Mouse (Mus musculus) neural tube, embryonic 14.5 days (tissue): ENCODE measurements at regions not wholly inside any gene's neighbourhood (a gene's known extent, or its start where the extent isn't known, plus 50 kb on each side); places are given as distances from the start of the nearest gene placed in this dataset. TPM values are rescaled to one million over a fixed set of nuclear protein-coding genes. Genes with fewer than 3 reads are reported as not detected.

Experiments
- ATAC-seq: fragments of 200-750 bp; cut with Nextera tagmentation; 2 replicates; pipeline ENCODE4 v1.8.0; 2017; ENCODE audit warnings: low read depth, mild to moderate bottlenecking, moderate TSS enrichment, moderate library complexity
- H3K27ac ChIP-seq: fragments of 300-500 bp; sonication (generic); 2 replicates; pipeline ENCODE4 v1.5.1; 2014; ENCODE audit warnings: low read depth, mild to moderate bottlenecking, control low read depth, low read length, moderate library complexity, mixed read lengths
- H3K27me3 ChIP-seq: fragments of 300-500 bp; sonication (generic); 2 replicates; pipeline ENCODE4 v1.6.1; 2014; ENCODE audit warnings: low read length; ENCODE audit not compliant: control insufficient read depth, insufficient read depth
- H3K36me3 ChIP-seq: fragments of 300-500 bp; sonication (generic); 2 replicates; pipeline ENCODE4 v1.6.1; 2014; ENCODE audit warnings: low read length, mixed read lengths; ENCODE audit not compliant: control insufficient read depth, insufficient read depth
- H3K4me1 ChIP-seq: fragments of 300-500 bp; sonication (generic); 2 replicates; pipeline ENCODE4 v1.6.1; 2014; ENCODE audit warnings: low read length; ENCODE audit not compliant: control insufficient read depth, insufficient read depth
- H3K4me2 ChIP-seq: fragments of 300-500 bp; sonication (generic); 2 replicates; pipeline ENCODE4 v1.6.1; 2014; ENCODE audit warnings: mild to moderate bottlenecking, low read depth, low read length, control low read depth
- H3K4me3 ChIP-seq: fragments of 300-500 bp; sonication (generic); 2 replicates; pipeline ENCODE4 v1.5.1; 2014; ENCODE audit warnings: low read depth, low read length, control low read depth, mixed read lengths
- H3K9ac ChIP-seq: fragments of 300-500 bp; sonication (generic); replicated peaks from 2 replicates; pipeline ENCODE4 v1.6.1; 2014; ENCODE audit warnings: low read depth, mild to moderate bottlenecking, control low read depth, low read length, mixed read lengths
- H3K9me3 ChIP-seq: fragments of 300-500 bp; sonication (generic); 2 replicates; pipeline ENCODE4 v1.6.1; 2016; ENCODE audit warnings: low read length; ENCODE audit not compliant: control insufficient read depth
- WGBS: fragments of 180-500 bp; shearing (Covaris S2); extraction: QIAGEN DNeasy Blood & Tissue Kit; methylation state at CpG from one replicate; pipeline ENCODE4 v1.1.7; 2014; 5-methylcytosine and 5-hydroxymethylcytosine counted together
- microRNA-seq: library from miRNA; unstranded; fragments of <30 nt; microRNA quantifications from one replicate; pipeline ENCODE4, GENCODE M21; 2016

DNA sequence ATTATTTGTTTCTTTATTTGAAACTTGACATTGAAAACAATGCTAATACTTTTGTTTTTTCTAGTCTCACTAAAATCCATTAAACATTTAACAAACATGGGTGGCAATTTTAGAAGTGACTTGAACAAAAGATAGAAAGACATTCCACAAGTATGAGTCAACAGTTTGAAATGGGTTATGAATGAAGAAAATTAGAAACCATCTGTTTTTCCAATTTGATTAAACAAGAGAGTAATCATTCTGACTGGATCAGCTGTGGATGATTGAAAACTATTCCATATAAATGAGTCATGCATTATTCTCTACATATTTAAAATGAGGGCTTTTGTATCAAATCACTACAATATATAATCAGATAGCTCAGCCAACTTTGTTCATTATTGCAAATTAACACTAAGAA, 334.8 kb upstream of the Olfr161 start:
- no peaks in the 10 kb centered on the region for H3K27me3 ChIP-seq
- peaks cover 30% of the 10 kb centered on the region for H3K9me3 ChIP-seq
- no peaks in the 10 kb centered on the region for H3K36me3 ChIP-seq

DNA sequence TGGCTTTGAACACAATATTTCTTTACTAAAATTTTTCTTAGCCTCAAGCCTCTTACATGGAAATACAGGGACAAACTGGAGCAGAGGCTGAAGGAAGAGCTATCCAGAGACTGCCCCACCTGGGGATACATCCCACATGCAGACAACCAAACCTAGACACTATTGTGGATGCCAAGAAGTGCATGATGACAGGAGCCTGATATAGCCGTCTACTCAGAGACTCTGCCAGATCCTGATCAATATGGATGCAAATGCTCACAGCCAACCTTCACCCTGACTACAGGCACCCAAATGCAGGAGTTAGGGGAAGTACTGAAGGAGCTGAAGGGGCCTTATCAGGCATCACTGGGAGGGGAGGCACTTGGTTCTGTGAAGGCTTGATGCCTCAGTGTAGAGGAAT, 325.5 kb upstream of the Olfr161 start:
- Histone ChIP-seq H3K9ac (no peak overlapping the region), H3K4me1 (no peaks in the 10 kb centered on the region), H3K4me3 (no peak overlapping the region), H3K9me3 (peaks cover 39% of the 10 kb centered on the region), H3K27ac (no peak overlapping the region), H3K36me3 (no peaks in the 10 kb centered on the region), H3K27me3 (no peaks in the 10 kb centered on the region), H3K4me2 (no peak overlapping the region)
- no peak for ATAC-seq
- 88% methylated on average over 1 of the region's 1 CpGs for WGBS

More for the DNA sequence above, 334.8 kb upstream of the Olfr161 start:
- H3K9ac ChIP-seq = no peak overlapping the region
- no peak for ATAC-seq
- H3K4me2 ChIP-seq = no peak overlapping the region
- no peaks in the 10 kb centered on the region for H3K4me1 ChIP-seq
- H3K4me3 ChIP-seq = no peak overlapping the region
- no peak overlapping the region for H3K27ac ChIP-seq

DNA sequence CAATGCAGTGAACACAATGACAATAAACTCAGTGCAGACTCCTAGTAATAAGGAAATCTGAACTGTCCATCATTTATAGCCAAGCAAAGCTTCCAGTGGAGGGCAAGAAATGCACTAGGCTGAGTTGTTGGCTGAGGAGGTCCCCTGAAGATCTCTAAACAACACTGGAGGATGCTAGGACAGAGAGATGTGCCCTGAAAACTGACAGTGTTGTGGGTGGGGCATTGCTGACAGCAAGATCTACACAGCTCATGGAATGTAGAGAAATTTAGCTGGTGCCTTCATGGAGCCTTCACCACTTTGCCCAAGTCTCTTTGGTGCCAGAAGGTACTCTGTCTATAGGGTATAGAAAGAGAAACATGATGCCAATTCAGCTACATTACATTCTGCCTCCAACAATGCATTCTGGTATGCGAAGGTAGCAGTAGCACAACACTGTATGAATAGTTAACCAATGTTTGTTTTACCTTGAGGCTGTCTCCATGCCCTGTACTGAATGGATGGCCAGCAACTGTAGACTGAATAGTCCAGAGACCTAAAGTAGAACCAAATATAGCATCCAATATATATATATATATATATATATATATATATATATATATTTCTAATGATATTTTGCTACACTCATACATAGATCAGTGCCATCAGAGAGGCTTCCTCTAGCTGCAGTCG, 318.9 kb upstream of the Olfr161 start:
- no peak for ATAC-seq

DNA sequence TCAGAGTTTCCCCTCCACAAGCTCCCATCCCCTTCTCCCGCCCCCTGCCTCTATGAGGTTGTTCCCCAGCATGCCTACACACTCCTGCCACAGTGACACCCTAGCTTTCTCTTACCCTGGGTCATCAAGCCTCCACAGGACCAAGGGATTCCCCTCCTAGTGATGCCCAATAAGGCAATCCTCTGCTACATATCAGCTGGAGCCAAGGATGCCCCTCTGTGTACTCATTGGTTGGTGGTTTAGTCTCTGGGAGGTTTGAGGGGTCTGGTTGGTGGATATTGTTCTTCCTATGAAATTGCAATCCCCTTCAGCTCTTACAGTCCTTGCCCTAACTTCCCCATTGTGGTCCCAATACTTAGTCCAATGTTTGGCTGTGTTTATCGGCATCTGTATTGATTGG, 317.4 kb upstream of the Olfr161 start:
- Histone ChIP-seq H3K27me3 (no peaks in the 10 kb centered on the region), H3K4me2 (no peak overlapping the region), H3K9me3 (peaks cover 37% of the 10 kb centered on the region), H3K27ac (no peak overlapping the region), H3K9ac (no peak overlapping the region), H3K36me3 (no peaks in the 10 kb centered on the region), H3K4me1 (no peaks in the 10 kb centered on the region), H3K4me3 (no peak overlapping the region)
- 93% methylated on average over 2 of the region's 2 CpGs for WGBS
- no peak for ATAC-seq

More for the DNA sequence above, 318.9 kb upstream of the Olfr161 start:
- H3K4me3 ChIP-seq = no peak overlapping the region
- no peaks in the 10 kb centered on the region for H3K36me3 ChIP-seq
- WGBS = 63% methylated on average over 2 of the region's 2 CpGs
- H3K27me3 ChIP-seq = no peaks in the 10 kb centered on the region
- H3K27ac ChIP-seq = no peak overlapping the region
- peaks cover 44% of the 10 kb centered on the region for H3K9me3 ChIP-seq
- no peak overlapping the region for H3K4me2 ChIP-seq
- H3K9ac ChIP-seq = no peak overlapping the region
- H3K4me1 ChIP-seq = no peaks in the 10 kb centered on the region

Small RNAs in the stretch of these regions (microRNA-seq; reads per million reads assigned to microRNA genes)
- not detected for gene Gm23215
